Mouse (Mus musculus): ENCODE results near the gene Rrad.

DNA sequence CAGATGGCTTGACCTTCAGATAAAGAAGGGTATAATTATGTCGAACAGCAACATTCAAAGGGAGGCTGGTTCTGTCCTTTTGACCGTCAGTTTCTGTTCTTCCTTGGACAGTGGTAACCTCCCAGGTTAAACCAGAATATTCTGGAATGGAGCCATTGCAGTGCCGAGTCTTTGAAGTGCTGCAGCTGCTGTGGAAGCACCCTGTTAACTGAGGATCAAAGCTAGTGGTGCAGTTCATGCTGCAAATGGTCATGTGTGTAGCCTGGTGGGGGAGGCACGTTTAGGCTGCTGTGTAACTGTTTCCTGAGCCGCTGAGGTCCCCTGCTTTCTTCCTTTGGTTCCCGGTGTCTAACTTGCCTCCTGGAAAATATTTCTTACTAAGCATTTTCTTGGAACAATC lies 32.6 kb downstream of the Rrad start:
- TF ChIP-seq CTCF (IDR thresholded peaks at IDR 0.05; ENCODE audit: low read depth, low read length) = no peak
- no peak for TF ChIP-seq POLR2A (IDR thresholded peaks at IDR 0.05; ENCODE audit: borderline replicate concordance, low read depth, low read length)

Measured in bone marrow macrophage, adult 2 months (primary cell).